Mouse (Mus musculus): ENCODE results near the gene Epsti1. TPM values are rescaled to one million over a fixed set of nuclear protein-coding genes. Genes with fewer than 3 reads are reported as not detected.

Epsti1 gene
- total RNA-seq, 1 experiment from 2014 or later: 147 TPM

- ATAC-seq (ENCODE audit: extremely low read depth, insufficient number of reproducible peaks, low FRiP score, poor library complexity, severe bottlenecking): no peak
Observed at GRCm38 (mm10) chr14:77906586-77906985, 2.5 kb downstream of the Epsti1 start.

- no peak for ATAC-seq (ENCODE audit: extremely low read depth, insufficient number of reproducible peaks, low FRiP score, poor library complexity, severe bottlenecking)
Observed at GRCm38 (mm10) chr14:77915776-77916175, 11.7 kb downstream of the Epsti1 start.

GRCm38 (mm10) chr14:77921641-77922040 lies 17.6 kb downstream of the Epsti1 start:
- ATAC-seq (ENCODE audit: extremely low read depth, insufficient number of reproducible peaks, low FRiP score, poor library complexity, severe bottlenecking): no peak

- no peak for ATAC-seq (ENCODE audit: extremely low read depth, insufficient number of reproducible peaks, low FRiP score, poor library complexity, severe bottlenecking)
Observed at GRCm38 (mm10) chr14:77923076-77923865, 19.2 kb downstream of the Epsti1 start.

- no peak for ATAC-seq (ENCODE audit: extremely low read depth, insufficient number of reproducible peaks, low FRiP score, poor library complexity, severe bottlenecking)
Observed at GRCm38 (mm10) chr14:77925414-77925813, 21.4 kb downstream of the Epsti1 start.

GRCm38 (mm10) chr14:77926718-77927117 lies 22.7 kb downstream of the Epsti1 start:
- no peak for ATAC-seq (ENCODE audit: extremely low read depth, insufficient number of reproducible peaks, low FRiP score, poor library complexity, severe bottlenecking)

- ATAC-seq (ENCODE audit: extremely low read depth, insufficient number of reproducible peaks, low FRiP score, poor library complexity, severe bottlenecking): peak; percentile 81
Observed at GRCm38 (mm10) chr14:77928021-77928420, 24.0 kb downstream of the Epsti1 start.

GRCm38 (mm10) chr14:77928653-77929052 lies 24.6 kb downstream of the Epsti1 start:
- no peak for ATAC-seq (ENCODE audit: extremely low read depth, insufficient number of reproducible peaks, low FRiP score, poor library complexity, severe bottlenecking)

GRCm38 (mm10) chr14:77929139-77929678 lies 25.2 kb downstream of the Epsti1 start:
- ATAC-seq (ENCODE audit: extremely low read depth, insufficient number of reproducible peaks, low FRiP score, poor library complexity, severe bottlenecking): no peak

GRCm38 (mm10) chr14:77932150-77933047 lies 28.4 kb downstream of the Epsti1 start:
- no peak for ATAC-seq (ENCODE audit: extremely low read depth, insufficient number of reproducible peaks, low FRiP score, poor library complexity, severe bottlenecking)

- no peak for ATAC-seq (ENCODE audit: extremely low read depth, insufficient number of reproducible peaks, low FRiP score, poor library complexity, severe bottlenecking)
Observed at GRCm38 (mm10) chr14:77933243-77933642, 29.2 kb downstream of the Epsti1 start.

GRCm38 (mm10) chr14:77934431-77934830 lies 30.4 kb downstream of the Epsti1 start:
- ATAC-seq (ENCODE audit: extremely low read depth, insufficient number of reproducible peaks, low FRiP score, poor library complexity, severe bottlenecking): no peak

GRCm38 (mm10) chr14:77941105-77941504 lies 37.1 kb downstream of the Epsti1 start:
- ATAC-seq (ENCODE audit: extremely low read depth, insufficient number of reproducible peaks, low FRiP score, poor library complexity, severe bottlenecking): no peak

GRCm38 (mm10) chr14:77942235-77942634 lies 38.2 kb downstream of the Epsti1 start:
- no peak for ATAC-seq (ENCODE audit: extremely low read depth, insufficient number of reproducible peaks, low FRiP score, poor library complexity, severe bottlenecking)

- ATAC-seq (ENCODE audit: extremely low read depth, insufficient number of reproducible peaks, low FRiP score, poor library complexity, severe bottlenecking): no peak
Observed at GRCm38 (mm10) chr14:77942793-77943558, 38.9 kb downstream of the Epsti1 start.

- no peak for ATAC-seq (ENCODE audit: extremely low read depth, insufficient number of reproducible peaks, low FRiP score, poor library complexity, severe bottlenecking)
Observed at GRCm38 (mm10) chr14:77961741-77962140, 57.7 kb downstream of the Epsti1 start.

GRCm38 (mm10) chr14:77963525-77963924 lies 59.5 kb downstream of the Epsti1 start:
- no peak for ATAC-seq (ENCODE audit: extremely low read depth, insufficient number of reproducible peaks, low FRiP score, poor library complexity, severe bottlenecking)

- no peak for ATAC-seq (ENCODE audit: extremely low read depth, insufficient number of reproducible peaks, low FRiP score, poor library complexity, severe bottlenecking)
Observed at GRCm38 (mm10) chr14:77971355-77971754, 67.3 kb downstream of the Epsti1 start.

- no peak for ATAC-seq (ENCODE audit: extremely low read depth, insufficient number of reproducible peaks, low FRiP score, poor library complexity, severe bottlenecking)
Observed at GRCm38 (mm10) chr14:77974221-77974620, 70.2 kb downstream of the Epsti1 start.
